8 mouse cellular contexts compared by ENCODE assay signal in genomic region chr4:42916617-42917401, GRCm38 (mm10). TPM values are rescaled to one million over a fixed set of nuclear protein-coding genes. Genes with fewer than 3 reads are reported as not detected.
DNase-seq lines count a peak whose midpoint lies in the region; ATAC-seq and TF ChIP-seq lines count a peak whose summit lies in the region.

Gene Phf24 (plus strand): TSS chr4:42916660.

- peak; percentile 52 to 56 for DNase-seq in heart, adult 2 months
- no peak for DNase-seq in heart, adult 9 months (ENCODE audit: low spot score in 2 of 2)
- peak; percentile 74 for DNase-seq in forebrain, embryonic 14.5 days (ENCODE audit: low spot score)
- DNase-seq in neural tube, embryonic 11.5 days (ENCODE audit: low spot score), result peak; percentile 61
- DNase-seq in MN1 (ENCODE audit: low spot score), result no peak

- peak within 1 kb of the TSS; percentile 86 for H3K4me2 ChIP-seq in forebrain, embryonic 14.5 days (ENCODE audit: low read length)
- peak within 1 kb of the TSS; percentile 96 for H3K4me2 ChIP-seq in intestine, postnatal 0 days (replicated peaks; ENCODE audit: low read depth)
- peak within 1 kb of the TSS; percentile 93 for H3K4me2 ChIP-seq in limb, embryonic 15.5 days
- peak within 1 kb of the TSS; percentile 87 for H3K4me2 ChIP-seq in neural tube, embryonic 11.5 days (ENCODE audit: low read depth)

- no peaks in the 10 kb centered on the region for H3K9me3 ChIP-seq in forebrain, embryonic 14.5 days (replicated peaks; ENCODE audit: control insufficient read depth, low read length)
- no peaks in the 10 kb centered on the region for H3K9me3 ChIP-seq in intestine, postnatal 0 days (ENCODE audit: control insufficient read depth)
- no peaks in the 10 kb centered on the region for H3K9me3 ChIP-seq in limb, embryonic 15.5 days
- H3K9me3 ChIP-seq in neural tube, embryonic 11.5 days (ENCODE audit: control insufficient read depth, low read length), result no peaks in the 10 kb centered on the region

- ATAC-seq in cerebellum, adult (ENCODE audit: insufficient number of reproducible peaks, low FRiP score, low TSS enrichment), result peak; percentile 74
- ATAC-seq in forebrain, embryonic 14.5 days, result peak; percentile 85
- peak; percentile 47 for ATAC-seq in intestine, postnatal 0 days
- ATAC-seq in limb, embryonic 15.5 days (ENCODE audit: insufficient number of reproducible peaks, low FRiP score, low TSS enrichment, low read depth), result peak; percentile 52; the same call in 1 of the 2 replicates
- ATAC-seq in neural tube, embryonic 11.5 days (ENCODE audit: insufficient read depth, low FRiP score, low TSS enrichment), result peak; percentile 76

- H3K27ac ChIP-seq in heart, adult 2 months, result no peak within 1 kb of the TSS
- H3K27ac ChIP-seq in forebrain, embryonic 14.5 days (ENCODE audit: low read depth, low read length), result peak within 1 kb of the TSS; percentile 27; the same call in 1 of the 2 replicates
- H3K27ac ChIP-seq in intestine, postnatal 0 days (ENCODE audit: low read depth, low read length), result no peak within 1 kb of the TSS
- no peak within 1 kb of the TSS for H3K27ac ChIP-seq in limb, embryonic 15.5 days
- no peak within 1 kb of the TSS for H3K27ac ChIP-seq in neural tube, embryonic 11.5 days (ENCODE audit: low read depth, low read length)

- H3K9ac ChIP-seq in heart, adult 2 months (ENCODE audit: low read depth, low read length), result peak within 1 kb of the TSS; percentile 77
- H3K9ac ChIP-seq in forebrain, embryonic 14.5 days (ENCODE audit: low read length), result peak within 1 kb of the TSS; percentile 78
- peak within 1 kb of the TSS; percentile 45 for H3K9ac ChIP-seq in intestine, postnatal 0 days (ENCODE audit: low read depth, low read length)
- peak within 1 kb of the TSS; percentile 50 for H3K9ac ChIP-seq in limb, embryonic 15.5 days
- peak within 1 kb of the TSS; percentile 67 for H3K9ac ChIP-seq in neural tube, embryonic 11.5 days (ENCODE audit: low read length)

- TF ChIP-seq CTCF in heart, adult 2 months (IDR thresholded peaks at IDR 0.05), result no peak
- TF ChIP-seq CTCF in intestine, postnatal 0 days (IDR thresholded peaks at IDR 0.05; ENCODE audit: low read depth), result no peak

- no peak for TF ChIP-seq EP300 in heart, adult 2 months (IDR thresholded peaks at IDR 0.05; ENCODE audit: insufficient read depth, low read depth, low read length)

- no peaks in the 10 kb centered on the region for H3K79me2 ChIP-seq in heart, adult 2 months (replicated peaks; ENCODE audit: control insufficient read depth, insufficient read depth, low read length)

- WGBS in heart, adult 2 months, result 6% methylated on average over 90 of the region's 90 CpGs
- WGBS in forebrain, embryonic 14.5 days, result under 1% methylated on average over 57 of the region's 90 CpGs
- WGBS in intestine, postnatal 0 days, result under 1% methylated on average over 61 of the region's 90 CpGs
- 2% methylated on average over 32 of the region's 90 CpGs for WGBS in limb, embryonic 15.5 days
- under 1% methylated on average over 78 of the region's 90 CpGs for WGBS in neural tube, embryonic 11.5 days

- peaks cover 5% of the 10 kb centered on the region; the same call in 1 of the 2 replicates for H3K27me3 ChIP-seq in heart, adult 2 months (ENCODE audit: control insufficient read depth, insufficient read depth, low read length)
- peaks cover 25% of the 10 kb centered on the region for H3K27me3 ChIP-seq in forebrain, embryonic 14.5 days (replicated peaks; ENCODE audit: control insufficient read depth, insufficient read depth, low read length)
- H3K27me3 ChIP-seq in intestine, postnatal 0 days (replicated peaks; ENCODE audit: control insufficient read depth, insufficient read depth, low read length), result peaks cover 46% of the 10 kb centered on the region
- H3K27me3 ChIP-seq in limb, embryonic 15.5 days, result peaks cover 61% of the 10 kb centered on the region
- H3K27me3 ChIP-seq in neural tube, embryonic 11.5 days (ENCODE audit: control insufficient read depth, insufficient read depth, low read length), result peaks cover 29% of the 10 kb centered on the region

- no peaks in the 10 kb centered on the region for H3K4me1 ChIP-seq in heart, adult 2 months (ENCODE audit: control insufficient read depth, insufficient read depth, low read length)
- no peaks in the 10 kb centered on the region for H3K4me1 ChIP-seq in forebrain, embryonic 14.5 days (ENCODE audit: control insufficient read depth, insufficient read depth, low read length)
- 0 out of 2 replicates have a peak, but pooled peaks cover 4% of the 10 kb centered on the region for H3K4me1 ChIP-seq in intestine, postnatal 0 days (replicated peaks; ENCODE audit: control insufficient read depth, insufficient read depth, low read length)
- peaks cover 10% of the 10 kb centered on the region for H3K4me1 ChIP-seq in limb, embryonic 15.5 days
- 0 out of 2 replicates have a peak, but pooled peaks cover 4% of the 10 kb centered on the region for H3K4me1 ChIP-seq in neural tube, embryonic 11.5 days (ENCODE audit: control insufficient read depth, insufficient read depth, low read length)

- no peaks in the 10 kb centered on the region for H3K36me3 ChIP-seq in heart, adult 2 months (ENCODE audit: control insufficient read depth, insufficient read depth, low read length)
- no peaks in the 10 kb centered on the region for H3K36me3 ChIP-seq in forebrain, embryonic 14.5 days (ENCODE audit: control insufficient read depth, insufficient read depth, low read length)
- H3K36me3 ChIP-seq in intestine, postnatal 0 days (ENCODE audit: control insufficient read depth, insufficient read depth), result no peaks in the 10 kb centered on the region
- H3K36me3 ChIP-seq in limb, embryonic 15.5 days, result no peaks in the 10 kb centered on the region
- no peaks in the 10 kb centered on the region for H3K36me3 ChIP-seq in neural tube, embryonic 11.5 days (ENCODE audit: control insufficient read depth, insufficient read depth, low read length)

- intact Hi-C loops in heart, adult 2 months (cut with DNase I), result loop anchor here (5.0 kb wide), 1 partner anchor 40 kb away; no protein-coding TSS in a partner anchor

- TF ChIP-seq POLR2A in heart, adult 2 months (IDR thresholded peaks at IDR 0.05; ENCODE audit: insufficient read depth, low read depth, low read length), result no peak

- H3K4me3 ChIP-seq in heart, adult 2 months, result peak within 1 kb of the TSS; percentile 49
- peak within 1 kb of the TSS; percentile 59 for H3K4me3 ChIP-seq in forebrain, embryonic 14.5 days (ENCODE audit: low read depth, low read length)
- peak within 1 kb of the TSS; percentile 60 for H3K4me3 ChIP-seq in intestine, postnatal 0 days (ENCODE audit: low read depth, low read length)
- peak within 1 kb of the TSS; percentile 62 for H3K4me3 ChIP-seq in limb, embryonic 15.5 days
- H3K4me3 ChIP-seq in neural tube, embryonic 11.5 days (ENCODE audit: low read depth, low read length), result peak within 1 kb of the TSS; percentile 62

RNA-seq across cellular contexts. Expression of gene Phf24, which starts in this region (rescaled TPM):
- 1 to 10 TPM; 5.0 to 5.8 TPM for total RNA-seq in heart, adult 2 months (2021)
- 4.8 and 7.8 TPM in 2 replicates for polyA plus RNA-seq in heart, adult 2 months (2012; rRNA removed)
- polyA plus RNA-seq in forebrain, embryonic 14.5 days (2014; fragmentation: Nextera tagmentation; extraction: Ambion mirVana), result 11.8 and 17.2 TPM in 2 replicates
- 0.73 and 1.0 TPM in 2 replicates for polyA plus RNA-seq in intestine, postnatal 0 days (2015; fragmentation: Nextera tagmentation; extraction: Ambion mirVana)
- polyA plus RNA-seq in limb, embryonic 15.5 days (2015; fragmentation: Nextera tagmentation; extraction: Ambion mirVana), result 2.0 and 2.2 TPM in 2 replicates
- polyA plus RNA-seq in neural tube, embryonic 11.5 days (2014; fragmentation: Nextera tagmentation; extraction: Ambion mirVana), result 2.7 and 3.6 TPM in 2 replicates

Comparison
In these comparisons a context has a peak if more than half of its experiments do, and no peak if none do; other contexts are left out.
1. DNase-seq: peak in heart, adult 2 months (2 of 2), forebrain, embryonic 14.5 days (single experiment) and neural tube, embryonic 11.5 days (single experiment); none in heart, adult 9 months (0 of 2) and MN1 (single experiment).
2. Peak in every context shown above with its lines, with median percentiles within 50 percentile points of each other: H3K4me3 ChIP-seq, H3K9ac ChIP-seq, ATAC-seq and H3K4me2 ChIP-seq.